Mouse (Mus musculus) olfactory bulb, adult 2 months (tissue): ENCODE results near the gene Med23. TPM values are rescaled to one million over a fixed set of nuclear protein-coding genes. Genes with fewer than 3 reads are reported as not detected.

Experiments used
- H3K27ac ChIP-seq: fragments of 200-500 bp; 2 replicates; pipeline ENCODE4 v1.5.1; 2012; ENCODE audit warnings: low read depth, low read length; ENCODE audit not compliant: insufficient read depth
- H3K4me1 ChIP-seq: fragments of 200-500 bp; 2 replicates; pipeline ENCODE4 v1.6.1; 2012; ENCODE audit warnings: low read length; ENCODE audit not compliant: control insufficient read depth, insufficient read depth
- H3K4me3 ChIP-seq: fragments of 200-500 bp; 2 replicates; pipeline ENCODE4 v1.5.1; 2012; ENCODE audit warnings: mild to moderate bottlenecking, low read depth, low read length, moderate library complexity; ENCODE audit not compliant: insufficient read depth
- CTCF ChIP-seq: fragments of 200-500 bp; IDR thresholded peaks from 2 replicates; pipeline ENCODE4 v1.5.1; 2012; ENCODE audit warnings: low read depth, mild to moderate bottlenecking, low read length, moderate library complexity; ENCODE audit not compliant: insufficient read depth
- POLR2A ChIP-seq: fragments of 200-500 bp; IDR thresholded peaks from 2 replicates; pipeline ENCODE4 v1.6.1; 2012; ENCODE audit warnings: mild to moderate bottlenecking, low read depth, low read length, moderate library complexity; ENCODE audit not compliant: insufficient read depth
- WGBS: fragments of 180-500 bp; shearing (Covaris S2); methylation state at CpG from one replicate; pipeline ENCODE4 v1.1.7; 2018; 5-methylcytosine and 5-hydroxymethylcytosine counted together
- polyA plus RNA-seq: library from polyadenylated mRNA; stranded (reverse); fragments of >200 nt; gene quantifications from 2 replicates; pipeline ENCODE4 v1.2.4, GENCODE M21; 2012; ENCODE audit warnings: low replicate concordance; ENCODE audit not compliant: missing spikeins, insufficient read depth, insufficient read length

Med23 gene
- polyA plus RNA-seq, 1 experiment = not detected

DNA sequence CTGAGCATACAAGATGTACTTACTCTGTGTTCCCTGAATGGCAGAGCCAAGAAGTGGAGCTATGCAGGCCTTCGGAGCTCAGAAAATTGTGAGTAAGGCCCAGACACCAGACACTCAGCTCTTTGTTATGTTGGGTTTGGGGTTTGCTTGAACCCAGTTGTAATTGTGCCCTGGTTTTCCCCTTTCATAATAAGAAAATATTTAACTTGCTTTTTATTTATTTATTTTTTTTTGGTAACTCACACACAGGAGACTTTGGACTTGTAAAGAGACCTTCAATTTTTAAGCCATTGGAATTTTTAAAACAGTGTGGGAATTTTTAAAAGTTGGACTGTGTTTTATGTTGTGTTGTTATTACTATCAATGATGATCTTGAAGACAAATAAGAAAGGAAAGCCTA is 27.1 kb upstream of the Med23 start, which contains the start of gene Enpp3:
Gene Enpp3 (minus strand): TSS at position 148 of the 400 bp plus-strand sequence.
- no peak for TF ChIP-seq CTCF
- no peak for TF ChIP-seq POLR2A
- H3K27ac ChIP-seq = no peak within 1 kb of the TSS
- 75% methylated on average over 1 of the region's 1 CpGs for WGBS
- H3K4me1 ChIP-seq = no peaks in the 10 kb centered on the region
- H3K4me3 ChIP-seq = no peak within 1 kb of the TSS

DNA sequence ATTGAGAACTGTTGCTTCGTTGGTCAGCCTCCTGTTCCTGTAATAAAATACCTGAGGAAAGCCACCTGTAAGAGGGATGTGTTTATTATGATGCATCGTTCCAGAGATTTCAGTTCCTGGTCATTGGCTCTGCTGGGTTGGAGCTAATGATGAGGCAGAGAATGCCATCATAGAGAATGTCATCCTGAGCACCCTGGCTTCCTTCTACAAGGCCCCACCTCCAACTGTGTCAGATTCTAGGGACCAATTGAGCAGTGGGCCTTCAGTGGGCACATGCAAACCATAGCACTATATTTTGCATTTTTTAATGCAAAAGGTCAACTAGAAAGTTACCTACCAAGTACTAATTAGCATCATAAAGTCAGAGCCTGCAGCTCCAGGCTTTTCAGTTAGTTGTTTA is 6.6 kb upstream of the Med23 start:
- Histone ChIP-seq H3K27ac (no peak overlapping the region), H3K4me3 (no peak overlapping the region), H3K4me1 (no peaks in the 10 kb centered on the region)
- 79% methylated on average over 2 of the region's 2 CpGs for WGBS
- TF ChIP-seq POLR2A = no peak
- no peak for TF ChIP-seq CTCF

- TF ChIP-seq POLR2A = no peak
- TF ChIP-seq CTCF = no peak
- 73% methylated on average over 6 of the region's 6 CpGs for WGBS
- Histone ChIP-seq H3K4me3 (no peak overlapping the region), H3K27ac (no peak overlapping the region), H3K4me1 (no peaks in the 10 kb centered on the region)
Observed at GRCm38 (mm10) chr10:24864434-24864833, 5.4 kb upstream of the Med23 start.

- no peak overlapping the region for H3K4me3 ChIP-seq
- H3K27ac ChIP-seq = no peak overlapping the region
- peaks cover 2% of the 10 kb centered on the region; the same call in 1 of the 2 replicates for H3K4me1 ChIP-seq
- TF ChIP-seq CTCF (no peak), POLR2A (no peak)
- 73% methylated on average over 4 of the region's 4 CpGs for WGBS
Observed at GRCm38 (mm10) chr10:24873624-24874023, 3.8 kb downstream of the Med23 start.

DNA sequence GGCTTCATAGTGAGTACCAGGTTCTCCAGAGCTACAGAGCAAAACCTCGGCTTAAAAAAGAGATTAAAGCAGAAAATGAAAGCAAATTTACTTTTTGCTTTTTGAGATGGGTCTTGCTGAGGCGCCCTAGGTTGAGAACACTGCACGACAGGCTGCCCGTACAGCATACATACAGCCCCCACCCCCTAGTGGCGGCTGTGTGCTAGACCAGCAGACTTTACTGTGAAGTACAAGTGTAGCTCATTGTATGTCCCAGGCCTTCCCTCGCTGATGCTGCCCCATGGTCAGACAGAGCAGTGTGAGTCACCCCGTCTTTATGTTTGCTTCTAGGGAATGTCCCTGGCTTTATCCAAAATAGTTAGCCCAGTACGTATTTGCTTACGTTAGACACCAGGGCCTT is 16.2 kb downstream of the Med23 start:
- Histone ChIP-seq H3K4me1 (no peaks in the 10 kb centered on the region), H3K4me3 (no peak overlapping the region), H3K27ac (no peak overlapping the region)
- WGBS = 77% methylated on average over 9 of the region's 9 CpGs
- TF ChIP-seq CTCF (no peak), POLR2A (no peak)

- 98% methylated on average over 7 of the region's 7 CpGs for WGBS
Observed at GRCm38 (mm10) chr10:24888343-24888742, 18.6 kb downstream of the Med23 start.

GRCm38 (mm10) chr10:24895927-24896326 is 26.1 kb downstream of the Med23 start:
- Histone ChIP-seq H3K4me1 (no peaks in the 10 kb centered on the region), H3K4me3 (no peak overlapping the region), H3K27ac (no peak overlapping the region)
- WGBS = 76% methylated on average over 8 of the region's 8 CpGs
- TF ChIP-seq CTCF = no peak
- TF ChIP-seq POLR2A = no peak

More at GRCm38 (mm10) chr10:24888343-24888742, 18.6 kb downstream of the Med23 start:
- no peaks in the 10 kb centered on the region for H3K4me1 ChIP-seq
- TF ChIP-seq POLR2A = no peak
- no peak for TF ChIP-seq CTCF
- H3K4me3 ChIP-seq = no peak overlapping the region
- H3K27ac ChIP-seq = no peak overlapping the region

GRCm38 (mm10) chr10:24905627-24906026 is 35.8 kb downstream of the Med23 start:
- TF ChIP-seq CTCF (no peak), POLR2A (no peak)
- H3K4me3 ChIP-seq = no peak overlapping the region
- H3K27ac ChIP-seq = no peak overlapping the region
- no peaks in the 10 kb centered on the region; the same call in 1 of the 2 replicates for H3K4me1 ChIP-seq
- WGBS = 92% methylated on average over 10 of the region's 10 CpGs

- 82% methylated on average over 8 of the region's 8 CpGs for WGBS
- no peak for TF ChIP-seq POLR2A
- TF ChIP-seq CTCF = no peak
- H3K4me3 ChIP-seq = no peak overlapping the region
- no peak overlapping the region for H3K27ac ChIP-seq
- no peaks in the 10 kb centered on the region; the same call in 1 of the 2 replicates for H3K4me1 ChIP-seq
Observed at GRCm38 (mm10) chr10:24911199-24911598, 41.4 kb downstream of the Med23 start.

DNA sequence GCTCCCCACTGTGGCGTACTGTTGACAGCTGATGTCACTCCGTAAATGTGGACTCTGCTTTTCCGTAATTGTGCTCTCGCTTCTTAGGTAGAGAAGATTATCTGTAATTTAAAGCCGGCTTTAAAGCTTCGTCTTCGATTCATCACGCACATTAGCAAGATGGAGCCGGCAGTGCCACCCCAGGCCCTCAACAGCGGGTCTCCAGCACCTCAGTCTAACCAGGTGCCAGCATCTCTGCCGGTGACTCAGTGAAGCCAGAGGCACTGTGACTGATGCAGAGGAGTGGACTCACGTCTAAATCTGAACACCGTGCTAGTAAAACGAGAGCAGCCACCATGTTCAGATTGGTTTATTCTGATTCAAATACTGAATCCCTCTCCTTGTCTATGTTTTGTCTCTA is 42.8 kb downstream of the Med23 start:
- 91% methylated on average over 14 of the region's 14 CpGs for WGBS
- Histone ChIP-seq H3K27ac (no peak overlapping the region), H3K4me1 (no peaks in the 10 kb centered on the region), H3K4me3 (no peak overlapping the region)
- TF ChIP-seq POLR2A = no peak
- no peak for TF ChIP-seq CTCF
